Mouse (Mus musculus) CD4-positive naive resting alpha-beta T cell, adult 76 days (primary cell): ENCODE results near the gene Adam34. TPM values are rescaled to one million over a fixed set of nuclear protein-coding genes. Genes with fewer than 3 reads are reported as not detected.

ENCODE experiments used
- total RNA-seq: library from RNA; stranded (reverse); gene quantifications from one replicate; pipeline ENCODE4 v1.2.4, GENCODE M21; 2023

Adam34 gene
- not detected for total RNA-seq

GRCm38 (mm10) chr8:43709949-43710348 is at the start of gene Adam34:
Gene Adam34 (minus strand): TSS chr8:43710049.

GRCm38 (mm10) chr8:43627176-43627575 is 82.7 kb downstream of the Adam34 start, which contains the start of gene Gm5346:
Gene Gm5346 (minus strand): TSS chr8:43627276.

Other genes starting within 250 kb of the Adam34 start
- not detected for gene Adam26b, start 181.9 kb downstream of the Adam34 start, total RNA-seq
- not detected for gene Adam26a, start 133.3 kb downstream of the Adam34 start, total RNA-seq
- not detected for gene Gm5346, start 82.8 kb downstream of the Adam34 start, total RNA-seq